Comparison of ENCODE assay signal across 12 mouse cellular contexts in the genomic region with DNA sequence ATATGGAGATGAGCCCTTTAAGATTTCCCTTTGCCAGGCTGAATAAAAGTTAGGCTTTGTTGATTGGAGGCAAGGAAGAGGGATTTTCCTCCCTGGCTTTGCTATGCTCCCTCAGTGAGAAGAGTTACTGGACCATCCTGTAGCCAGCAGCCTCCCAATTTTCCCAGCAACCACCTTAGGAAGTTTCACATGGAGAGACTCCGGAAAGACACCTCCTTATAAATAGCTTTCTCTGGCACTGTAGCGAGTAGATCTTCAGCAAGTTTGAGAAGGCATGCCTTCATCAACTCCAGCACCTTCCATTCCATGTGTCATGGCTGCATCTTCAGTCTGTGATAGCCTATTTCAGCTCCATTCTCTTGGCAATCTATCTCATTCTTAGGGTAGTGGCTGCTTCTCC.
"Had no signal": no experiment of that assay in that cellular context is flagged by ENCODE, and none has a peak within 500 bp of the region (broad histone marks: within the 10 kb centered on the region; RNA-seq: fewer than 3 reads in every experiment).

No protein-coding gene starts in this region.

- DNase-seq: retina, postnatal 1 day; right cerebral cortex, adult 18-20 months; right cerebral cortex, postnatal 14 days; right cerebral cortex, postnatal 25 days; right cerebral cortex, postnatal 4 days; spleen, adult 18-20 months; thymus, adult 18-20 months; thymus, adult 2 months; thymus, postnatal 14 days; thymus, postnatal 25 days; thymus, postnatal 36 days; thymus, postnatal 4 days had no signal
